22 mouse cellular contexts compared by ENCODE assay signal in genomic region chr5:137036211-137036610, GRCm38 (mm10). TPM values are rescaled to one million over a fixed set of nuclear protein-coding genes. Genes with fewer than 3 reads are reported as not detected.
DNase-seq lines count a peak whose midpoint lies in the region; ATAC-seq and TF ChIP-seq lines count a peak whose summit lies in the region.
"Had no signal": no experiment of that assay in that cellular context is flagged by ENCODE, and none has a peak within 500 bp of the region (broad histone marks: within the 10 kb centered on the region; RNA-seq: fewer than 3 reads in every experiment).

No protein-coding gene starts in this region.

- intact Hi-C loops in left cerebral cortex, postnatal 14 days (cut with DNase I) = no loop called here

- TF ChIP-seq CTCF in cortical plate, adult 2 months (IDR thresholded peaks at IDR 0.05; ENCODE audit: extremely low read depth, insufficient read depth, low read length) = no peak

- no peak for DNase-seq in frontal cortex, postnatal 14 days (ENCODE audit: low spot score in 2 of 2)
- peak; percentile 47 to 55 for DNase-seq in left cerebral cortex, adult 18-20 months (ENCODE audit: low spot score in 2 of 2)
- no peak for DNase-seq in left cerebral cortex, postnatal 14 days (ENCODE audit: low spot score in 2 of 2)
- peak; percentile 69 for DNase-seq in right cerebral cortex, adult 18-20 months
- DNase-seq in right cerebral cortex, adult 2 months (ENCODE audit: low spot score in 2 of 2) = no peak
- no peak for DNase-seq in cerebellum, adult 9-11 months
- DNase-seq: adrenal gland, postnatal 10 days; cerebellum, adult 18-20 months; cerebellum, postnatal 10 days; gastrocnemius, postnatal 36 days; heart, adult 11 months; heart, postnatal 36 days had no signal

- peak overlapping the region; percentile 27; the same call in 1 of the 2 replicates for H3K27ac ChIP-seq in cortical plate, adult 2 months (ENCODE audit: insufficient read depth, low read length)
- H3K27ac ChIP-seq: embryonic facial prominence, embryonic 12.5 days; forebrain, embryonic 15.5 days; heart, embryonic 13.5 days had no signal

- H3K4me1 ChIP-seq in cortical plate, adult 2 months (ENCODE audit: control insufficient read depth, insufficient read depth, low read length) = no peaks in the 10 kb centered on the region

- no peak overlapping the region for H3K4me3 ChIP-seq in cortical plate, adult 2 months (ENCODE audit: insufficient read depth, low read length)
- H3K4me3 ChIP-seq: embryonic facial prominence, embryonic 12.5 days; forebrain, embryonic 15.5 days; heart, embryonic 13.5 days had no signal

- peak; percentile 47; the same call in 1 of the 2 replicates for ATAC-seq in frontal cortex, adult (ENCODE audit: low TSS enrichment)
- ATAC-seq: forebrain, embryonic 15.5 days; hindbrain, embryonic 16.5 days had no signal

- TF ChIP-seq POLR2A in cortical plate, adult 2 months (IDR thresholded peaks at IDR 0.05; ENCODE audit: extremely low read depth, insufficient read depth, low read length) = no peak

RNA-seq across cellular contexts. Expression of gene Ap1s1, which starts 9.7 kb away (rescaled TPM):
- 100 to 1,000 TPM; 391 to 401 TPM for total RNA-seq in left cerebral cortex, adult 18-20 months (2021)
- total RNA-seq in left cerebral cortex, postnatal 14 days (2021) = 100 to 1,000 TPM; 235 to 257 TPM
- polyA plus RNA-seq in cortical plate, adult 2 months (2012; rRNA removed) = 311 and 334 TPM in 2 replicates

RNA-seq across cellular contexts. Expression of gene Vgf, which starts 10.0 kb away (rescaled TPM):
- 100 to 1,000 TPM; 390 to 400 TPM for total RNA-seq in left cerebral cortex, adult 18-20 months (2021)
- 100 to 1,000 TPM; 278 to 317 TPM for total RNA-seq in left cerebral cortex, postnatal 14 days (2021)
- polyA plus RNA-seq in cortical plate, adult 2 months (2012; rRNA removed) = 158 and 168 TPM in 2 replicates
- total RNA-seq: common myeloid progenitor, adult 5-6 weeks; gastrocnemius, adult 8-10 months; gastrocnemius, postnatal 36 days had no signal
- polyA plus RNA-seq: heart, postnatal 0 days had no signal

RNA-seq across cellular contexts. Expression of gene Serpine1, which starts 35.9 kb away (rescaled TPM):
- under 1 TPM; 0.70 to 0.89 TPM for total RNA-seq in left cerebral cortex, adult 18-20 months (2021)
- total RNA-seq in left cerebral cortex, postnatal 14 days (2021) = 1 to 10 TPM in 1 of 2 experiments, under 1 TPM in 1; 0.76 to 1.3 TPM
- 0.49 and 0.54 TPM in 2 replicates for polyA plus RNA-seq in cortical plate, adult 2 months (2012; rRNA removed)
- total RNA-seq: common myeloid progenitor, adult 5-6 weeks had no signal
- polyA plus RNA-seq: forebrain, embryonic 11.5 days had no signal

RNA-seq across cellular contexts. Expression of gene Znhit1, which starts 48.4 kb away (rescaled TPM):
- 100 to 1,000 TPM in 1 of 2 experiments, 10 to 100 TPM in 1; 96.6 to 107 TPM for total RNA-seq in left cerebral cortex, adult 18-20 months (2021)
- total RNA-seq in left cerebral cortex, postnatal 14 days (2021) = 10 to 100 TPM; 79.0 to 82.7 TPM
- polyA plus RNA-seq in cortical plate, adult 2 months (2012; rRNA removed) = 94.7 and 96.2 TPM in 2 replicates

RNA-seq across cellular contexts. Expression of gene Plod3, which starts 49.4 kb away (rescaled TPM):
- total RNA-seq in left cerebral cortex, adult 18-20 months (2021) = 10 to 100 TPM; 32.2 to 32.8 TPM
- 10 to 100 TPM; 32.2 to 36.5 TPM for total RNA-seq in left cerebral cortex, postnatal 14 days (2021)
- polyA plus RNA-seq in cortical plate, adult 2 months (2012; rRNA removed) = 34.5 and 36.6 TPM in 2 replicates

Comparison
In these comparisons a context has a peak if more than half of its experiments do, and no peak if none do; other contexts are left out.
1. DNase-seq: peak in left cerebral cortex, adult 18-20 months (2 of 2) and right cerebral cortex, adult 18-20 months (single experiment); none in frontal cortex, postnatal 14 days (0 of 2), left cerebral cortex, postnatal 14 days (0 of 2), right cerebral cortex, adult 2 months (0 of 2) and cerebellum, adult 9-11 months (single experiment).